Mouse (Mus musculus) 3T3-L1 (cell line): Measurements from ENCODE around the gene Acadvl.
A peak's percentile ranks its signal among the peaks of the same experiment; 100 is the strongest.

Experiments
- DNase-seq: peaks from one replicate; pipeline ENCODE4 v3.0.0-alpha.2; 2015; ENCODE audit warnings: low read depth, low spot score

The Acadvl gene

GRCm38 (mm10) chr11:70001865-70002264, 13.3 kb downstream of the Acadvl start:
- peak; percentile 85 for DNase-seq

DNA sequence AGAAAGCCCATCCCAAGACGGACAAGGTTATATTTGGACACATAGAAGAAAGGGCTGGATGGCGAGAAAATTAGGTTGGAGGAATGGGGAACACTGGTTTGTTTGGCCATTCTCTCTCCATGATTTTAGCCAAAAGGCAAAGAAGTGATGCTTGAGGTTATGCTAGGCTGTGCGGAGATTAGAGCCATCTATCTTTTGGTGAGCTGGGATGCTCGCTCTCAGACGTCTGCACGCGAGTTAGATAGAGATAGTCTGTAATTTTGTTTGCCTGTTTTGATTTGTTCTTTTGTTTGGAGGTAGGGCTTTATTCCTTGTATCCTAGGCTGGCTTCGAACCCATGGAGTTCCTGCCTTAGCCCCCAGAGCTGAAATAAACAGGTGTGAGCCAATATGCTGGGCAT, 14.1 kb downstream of the Acadvl start:
- DNase-seq: no peak

DNA sequence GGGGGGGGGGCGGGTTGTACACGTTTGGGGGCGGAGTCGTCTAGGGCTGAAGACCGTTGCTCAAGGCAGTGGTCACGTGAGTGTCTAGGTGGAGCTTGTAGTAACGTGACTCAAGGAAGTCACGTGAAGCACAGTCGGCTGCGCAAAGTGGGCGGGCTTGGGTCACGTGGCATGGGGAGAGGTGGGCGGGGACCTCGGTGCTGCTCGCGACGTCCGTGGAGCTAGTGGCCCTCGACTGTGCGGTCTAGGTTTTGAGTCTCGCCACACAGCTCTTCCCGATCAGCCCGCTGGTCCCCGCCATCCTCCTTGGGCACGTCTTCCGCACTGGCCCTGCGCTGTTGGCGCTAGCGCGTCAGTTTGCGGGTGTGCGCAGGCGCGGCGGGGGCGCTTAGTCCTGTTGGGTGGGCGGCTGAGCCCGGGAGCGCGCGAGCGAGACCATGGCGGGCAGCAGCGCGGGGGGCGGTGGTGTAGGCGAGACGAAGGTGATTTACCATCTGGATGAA, 14.8 kb downstream of the Acadvl start, which contains the start of gene Dvl2:
Dvl2 (plus strand) TSS at position 200 of the 503 bp plus-strand sequence.
- peak; percentile 98 for DNase-seq

DNA sequence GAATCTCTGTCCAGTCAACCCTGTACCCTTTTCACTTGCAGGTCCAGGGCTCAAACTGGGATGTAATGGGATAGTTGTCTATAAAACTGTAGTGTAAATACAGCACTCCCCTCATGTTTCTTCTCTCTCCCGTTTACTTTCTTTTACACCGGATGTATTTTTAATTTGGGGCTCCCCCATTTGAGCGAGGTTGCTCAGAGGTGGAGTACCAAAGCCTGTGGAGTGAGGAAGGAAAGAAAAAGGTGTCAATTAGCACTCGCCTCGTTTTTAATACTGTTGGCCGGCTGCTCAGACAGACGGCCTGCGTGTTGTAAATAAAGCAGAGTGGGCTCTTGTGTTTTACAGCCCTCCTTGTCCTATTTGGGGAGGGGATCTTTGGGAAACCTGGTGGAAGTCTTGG, 15.5 kb downstream of the Acadvl start:
- DNase-seq: no peak

DNA sequence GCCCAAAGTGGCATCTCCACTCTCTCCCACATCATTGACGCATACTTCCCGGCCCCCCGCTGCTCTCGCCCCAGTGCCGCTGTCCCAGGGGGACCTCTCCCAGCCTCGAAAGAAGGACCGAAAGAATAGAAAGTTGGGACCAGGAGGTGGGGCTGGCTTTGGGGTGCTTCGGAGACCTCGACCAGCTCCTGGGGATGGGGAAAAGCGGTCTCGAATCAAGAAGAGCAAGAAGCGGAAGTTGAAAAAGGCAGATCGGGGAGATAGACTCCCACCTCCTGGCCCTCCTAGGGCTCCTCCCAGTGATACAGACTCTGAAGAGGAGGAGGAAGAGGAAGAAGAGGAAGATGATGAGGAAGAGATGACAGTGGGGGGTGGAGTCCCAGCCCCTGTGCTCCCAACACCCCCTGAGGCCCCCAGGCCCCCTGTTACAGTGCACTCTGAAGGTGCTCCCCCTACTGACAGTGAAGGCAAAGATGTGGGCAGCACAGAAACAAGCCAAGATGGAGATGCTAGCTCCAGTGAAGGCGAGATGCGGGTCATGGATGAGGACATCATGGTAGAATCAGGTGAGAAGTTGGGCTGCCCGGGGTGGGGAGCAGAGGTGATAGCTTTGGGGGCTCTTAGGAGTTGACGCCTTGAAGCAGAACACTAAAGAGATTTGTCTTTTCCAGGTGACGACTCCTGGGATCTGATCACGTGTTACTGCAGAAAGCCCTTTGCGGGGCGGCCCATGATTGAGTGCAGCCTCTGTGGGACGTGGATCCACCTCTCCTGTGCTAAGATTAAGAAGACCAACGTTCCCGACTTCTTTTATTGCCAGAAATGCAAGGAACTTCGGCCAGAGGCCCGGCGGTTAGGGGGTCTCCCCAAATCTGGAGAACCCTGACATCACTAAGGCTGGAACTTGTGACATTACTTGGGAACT, 16.4 kb downstream of the Acadvl start:
- no peak for DNase-seq

DNA sequence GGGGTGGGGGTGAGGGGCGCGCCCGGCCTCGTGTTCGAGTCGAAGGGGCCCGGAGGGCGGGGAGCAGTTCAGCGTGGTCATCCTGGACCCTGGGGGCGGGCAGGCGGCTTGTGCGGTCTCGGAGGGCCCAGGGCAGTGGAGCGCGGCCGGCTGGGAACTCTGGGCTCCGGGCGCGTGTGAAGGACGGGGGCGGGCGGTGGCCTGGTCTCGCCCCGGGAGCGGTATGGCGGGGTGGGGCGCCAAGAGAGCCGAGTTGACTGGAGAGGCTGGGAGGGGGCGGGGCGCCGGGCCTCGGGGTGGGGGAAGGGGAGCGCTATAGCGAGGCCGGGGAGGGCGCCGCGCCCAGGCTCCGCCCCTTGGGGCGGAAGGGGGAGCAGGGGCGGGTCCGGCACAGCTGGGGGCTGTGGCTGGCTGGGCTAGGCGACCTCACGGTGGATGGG, 18.1 kb downstream of the Acadvl start:
- DNase-seq: peak; percentile 81

DNA sequence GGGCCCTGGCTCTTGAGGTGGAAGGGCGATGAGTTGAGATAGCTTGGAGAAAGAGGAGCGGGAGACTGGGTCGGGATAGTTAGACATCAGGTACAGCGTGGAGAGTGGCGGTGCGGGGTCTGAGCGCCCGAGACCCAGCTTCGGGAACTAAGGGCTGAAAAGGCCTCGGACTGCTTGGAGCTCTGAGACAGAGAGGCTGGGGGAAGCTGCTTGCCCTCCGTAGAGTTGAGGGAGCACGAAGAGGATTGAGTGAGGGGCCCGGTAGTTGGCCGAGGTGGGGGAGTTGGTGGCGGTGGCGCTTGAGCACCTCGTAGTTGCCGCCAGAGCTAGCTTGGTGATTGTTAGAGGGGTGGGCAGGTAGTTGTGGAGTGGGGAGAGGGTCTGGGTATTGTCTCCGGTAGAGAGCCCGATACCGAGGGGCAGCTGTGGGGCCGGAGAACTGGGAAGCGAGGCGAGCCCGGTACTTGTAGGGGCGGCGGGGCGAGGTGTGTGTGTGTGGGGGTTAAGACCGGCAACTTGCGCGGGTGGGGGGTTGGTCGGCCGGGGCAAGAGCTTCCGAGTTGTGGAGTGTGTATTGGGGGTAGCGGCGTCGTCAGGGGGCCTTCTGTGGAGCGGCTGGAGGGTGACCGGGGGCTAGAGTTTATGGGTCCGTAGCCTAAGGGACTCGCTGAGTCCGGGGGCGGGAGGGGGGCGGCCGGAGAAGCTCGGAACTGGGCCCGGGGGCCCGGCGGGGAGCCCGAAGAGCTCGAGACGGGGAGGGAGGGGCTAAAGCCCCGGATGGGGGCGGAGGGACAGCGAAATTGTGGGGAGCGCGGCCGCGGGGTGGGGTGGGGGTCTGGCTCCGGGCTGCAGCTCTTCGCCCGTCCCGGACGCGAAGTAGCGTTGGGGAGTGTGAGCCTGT, 18.8 kb downstream of the Acadvl start:
- DNase-seq: no peak

DNA sequence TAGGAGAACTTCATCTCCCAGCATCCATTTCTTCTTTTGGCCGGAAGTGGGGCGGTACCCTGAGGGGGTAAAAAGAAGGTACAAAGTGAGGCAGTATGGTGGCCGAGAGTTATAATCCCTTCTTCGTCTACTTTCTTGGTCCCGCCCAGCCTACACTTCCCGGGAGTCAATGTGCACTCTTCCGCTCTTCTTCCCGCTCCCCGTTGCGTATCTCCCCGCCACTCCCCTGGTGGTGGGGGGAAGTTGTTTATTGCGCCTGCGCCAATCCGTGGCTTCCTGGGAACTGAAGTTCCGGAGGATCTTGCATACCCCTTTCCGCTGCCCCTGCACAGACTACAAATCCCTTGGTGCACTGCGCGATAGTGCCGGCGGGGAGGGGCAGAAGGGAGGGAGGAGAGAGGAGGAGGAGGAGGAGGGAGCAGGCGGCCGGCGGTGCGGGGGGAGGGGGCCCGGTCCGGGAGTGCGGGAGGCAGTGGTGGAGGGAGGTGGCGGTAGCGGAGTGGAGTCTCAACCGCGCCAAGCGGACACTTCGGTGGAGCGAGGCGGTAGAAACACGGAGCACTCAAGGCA, 19.7 kb downstream of the Acadvl start, which contains the start of gene Phf23:
Phf23 (plus strand) TSS at position 387 of the 570 bp plus-strand sequence.
- peak; percentile 99 for DNase-seq

GRCm38 (mm10) chr11:69994401-69995090, 20.7 kb downstream of the Acadvl start:
- DNase-seq: no peak

- DNase-seq: no peak
Measured at GRCm38 (mm10) chr11:69992932-69993331, 22.3 kb downstream of the Acadvl start.

GRCm38 (mm10) chr11:69992396-69992795, 22.8 kb downstream of the Acadvl start:
- DNase-seq: no peak

- no peak for DNase-seq
Measured at GRCm38 (mm10) chr11:69991711-69992110, 23.5 kb downstream of the Acadvl start.

- DNase-seq: peak; percentile 98
Measured at GRCm38 (mm10) chr11:69990850-69991691, 24.1 kb downstream of the Acadvl start, which contains the start of gene Gabarap. Gene Gabarap, plus strand, starts transcription at chr11:69991143.

DNA sequence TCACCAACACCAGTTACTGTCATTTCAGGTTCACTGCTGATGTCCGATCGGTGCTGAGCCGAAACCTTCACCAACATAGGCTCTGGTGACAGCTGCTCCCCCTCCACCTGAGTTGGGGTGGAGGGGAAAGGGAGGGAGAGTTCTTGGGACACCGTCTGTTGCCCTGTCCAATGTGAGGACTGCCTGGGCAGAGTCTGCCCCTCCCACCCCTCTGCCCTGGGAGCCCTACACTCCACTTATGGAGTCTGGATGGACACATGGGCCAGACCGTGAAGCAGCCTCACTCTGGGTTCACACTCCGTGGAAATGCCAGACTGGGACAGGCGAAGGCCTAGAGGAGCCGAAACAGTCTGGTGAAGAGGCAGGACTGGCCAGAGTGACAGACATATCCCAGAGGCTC, 25.3 kb downstream of the Acadvl start:
- DNase-seq: no peak

GRCm38 (mm10) chr11:69984431-69984830, 30.8 kb downstream of the Acadvl start:
- no peak for DNase-seq

- no peak for DNase-seq
Measured at GRCm38 (mm10) chr11:69983377-69983776, 31.8 kb downstream of the Acadvl start.

GRCm38 (mm10) chr11:69982877-69983276, 32.3 kb downstream of the Acadvl start:
- peak; percentile 50 for DNase-seq

GRCm38 (mm10) chr11:69982225-69982624, 33.0 kb downstream of the Acadvl start, which contains the start of gene Elp5:
Gene Elp5, minus strand, starts transcription at chr11:69982517.
- DNase-seq: no peak

- peak; percentile 41 for DNase-seq
Measured at GRCm38 (mm10) chr11:69981141-69981762, 34.0 kb downstream of the Acadvl start, which contains the start of gene Ctdnep1. Gene Ctdnep1, plus strand, starts transcription at chr11:69981156.
